Mouse (Mus musculus): Measurements from ENCODE around the gene Atf4. TPM values are rescaled to one million over a fixed set of nuclear protein-coding genes. Genes with fewer than 3 reads are reported as not detected.

The Atf4 gene
- total RNA-seq (2022): 100 to 1,000 TPM; 130 to 146 (median 141) TPM

DNA sequence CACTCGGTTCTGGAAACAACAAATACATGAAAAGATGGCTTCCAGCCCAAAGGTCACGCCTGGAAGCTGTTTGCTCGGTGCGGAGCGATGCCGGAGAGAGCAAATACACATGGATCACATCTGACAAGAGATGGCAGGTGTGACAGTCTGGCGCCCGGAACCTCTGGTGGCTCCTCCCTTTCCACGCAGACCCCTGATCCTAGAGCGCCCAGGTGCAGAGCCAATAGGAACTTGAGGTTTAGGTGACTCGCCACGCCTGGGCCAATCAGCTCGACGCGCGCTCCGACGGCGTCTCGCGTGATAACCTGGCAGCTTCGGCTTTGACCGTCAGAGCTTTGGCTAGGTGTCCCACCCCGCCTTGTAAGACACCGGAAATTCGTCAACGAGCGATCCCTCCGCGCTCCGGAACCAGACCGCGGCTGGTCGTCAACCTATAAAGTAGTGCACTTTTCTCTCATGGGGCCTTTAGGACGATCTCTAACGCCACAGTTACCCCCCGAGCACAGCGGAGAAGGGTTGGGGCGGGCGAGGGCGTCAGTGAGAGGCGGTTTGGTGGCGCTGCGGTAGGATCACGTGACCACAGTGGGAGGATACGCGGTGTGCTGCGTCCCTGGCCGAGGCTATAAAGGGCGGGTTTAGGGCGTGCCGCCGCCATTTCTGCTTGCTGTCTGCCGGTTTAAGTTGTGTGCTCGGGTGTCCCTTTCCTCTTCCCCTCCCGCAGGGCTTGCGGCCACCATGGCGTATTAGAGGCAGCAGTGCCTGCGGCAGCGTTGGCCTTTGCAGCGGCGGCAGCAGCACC lies at the start of gene Atf4:
Gene Atf4, plus strand, starts transcription at position 338 of the 799 bp plus-strand sequence.
- DNase-seq (ENCODE audit: low spot score in 2 of 2): peak; percentile 97 to 99

GRCm38 (mm10) chr15:80206057-80206565 lies 48.9 kb upstream of the Atf4 start:
- DNase-seq (ENCODE audit: low spot score in 2 of 2): no peak

GRCm38 (mm10) chr15:80208446-80208845 lies 46.5 kb upstream of the Atf4 start:
- DNase-seq (ENCODE audit: low spot score in 2 of 2): no peak

DNA sequence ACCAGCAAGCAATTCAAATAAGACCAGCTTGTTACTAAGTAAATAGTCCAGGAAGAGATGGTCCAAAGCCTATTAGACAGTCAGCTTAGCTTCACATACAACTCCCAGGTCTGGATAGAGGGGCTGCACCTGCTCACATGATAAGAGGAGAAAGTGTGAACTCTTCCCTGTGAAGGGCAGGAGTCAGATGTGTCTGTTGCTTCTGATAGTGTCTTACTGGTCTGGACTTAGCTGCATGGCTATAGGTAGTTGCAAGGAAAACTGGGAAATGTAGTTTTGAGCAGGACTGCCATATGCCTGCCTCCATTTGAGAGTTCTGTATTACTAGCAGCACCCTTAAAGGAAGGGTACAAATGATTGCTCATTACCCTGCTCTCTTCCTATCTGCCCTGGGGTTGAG lies 41.3 kb upstream of the Atf4 start:
- no peak for DNase-seq (ENCODE audit: low spot score in 2 of 2)

DNA sequence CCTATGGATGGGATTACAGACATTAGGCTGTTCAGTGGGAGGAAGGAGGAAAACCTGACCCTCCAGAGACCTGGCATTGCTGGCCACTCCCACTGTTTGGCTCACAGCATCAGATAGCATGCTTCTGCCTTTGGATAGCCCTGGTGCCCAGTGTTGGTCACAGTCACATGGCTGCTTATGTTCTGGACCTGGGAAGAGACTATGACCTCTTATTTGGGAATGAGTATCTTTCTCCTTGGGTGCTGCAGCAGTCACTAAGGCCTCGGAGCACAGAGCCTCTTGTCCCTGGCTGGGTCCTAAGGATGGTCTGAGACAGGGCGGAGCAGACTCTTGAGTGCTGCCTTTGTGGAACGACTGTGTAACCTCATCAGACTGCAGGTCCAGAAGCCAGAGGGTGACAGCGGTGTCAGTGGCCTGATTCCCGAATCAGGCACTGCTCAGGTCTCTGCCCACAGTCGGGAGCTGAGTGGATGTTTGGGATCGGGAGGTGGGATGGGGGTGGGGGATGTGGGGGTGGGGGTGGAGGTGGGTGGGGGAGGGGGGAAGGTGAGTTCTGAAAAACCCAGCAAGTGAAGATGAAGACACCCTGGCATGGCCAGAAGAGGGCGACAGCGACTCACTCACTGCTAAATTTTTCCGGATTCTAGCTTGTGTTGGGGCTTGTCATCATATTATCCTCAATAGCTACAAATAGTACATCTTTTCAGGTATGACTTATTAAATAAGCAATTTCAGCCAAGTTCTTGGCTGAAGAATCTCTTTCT lies 39.1 kb upstream of the Atf4 start:
- DNase-seq (ENCODE audit: low spot score in 2 of 2): no peak

DNA sequence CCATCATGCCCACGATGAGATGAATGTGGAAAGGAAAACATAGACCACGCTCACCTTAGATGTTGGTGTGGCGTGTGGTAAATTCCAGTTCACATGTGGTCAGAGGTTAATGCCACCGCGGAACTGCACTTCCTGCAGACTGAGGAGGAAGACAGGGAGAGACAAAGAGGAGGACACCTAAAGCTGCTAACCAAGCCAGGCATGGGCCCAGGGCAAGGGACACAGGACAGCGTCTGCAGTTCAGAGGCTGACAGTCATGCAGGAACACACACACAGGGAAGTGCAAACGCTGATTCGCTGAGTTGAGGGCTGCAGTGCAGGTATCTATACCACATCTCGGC lies 38.5 kb upstream of the Atf4 start:
- DNase-seq (ENCODE audit: low spot score in 2 of 2): no peak

DNA sequence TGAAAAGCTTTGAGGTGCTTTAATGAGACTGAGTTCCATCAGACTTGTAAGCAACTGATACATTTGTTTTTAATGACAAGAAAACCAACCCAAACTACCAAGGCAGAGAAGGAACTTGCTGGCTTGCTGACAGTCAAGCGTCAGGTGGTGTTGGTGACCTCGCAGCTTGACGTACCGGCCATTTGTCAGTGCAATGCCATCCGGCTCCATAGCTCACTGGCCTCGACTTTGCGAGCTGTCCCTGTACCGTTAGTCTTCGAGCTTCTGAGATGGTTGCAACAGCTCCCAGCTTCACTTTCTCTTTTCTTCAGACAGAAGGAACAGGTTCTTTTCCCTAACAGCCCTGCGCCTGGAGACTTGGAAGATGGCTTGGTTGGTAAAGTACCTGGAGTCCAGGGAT lies 37.5 kb upstream of the Atf4 start:
- no peak for DNase-seq (ENCODE audit: low spot score in 2 of 2)

- DNase-seq (ENCODE audit: low spot score in 2 of 2): no peak
These were observed 35.8 kb upstream of the Atf4 start for GRCm38 (mm10) chr15:80219211-80219610.

- no peak for DNase-seq (ENCODE audit: low spot score in 2 of 2)
These were observed 35.0 kb upstream of the Atf4 start for GRCm38 (mm10) chr15:80219705-80220657.

DNA sequence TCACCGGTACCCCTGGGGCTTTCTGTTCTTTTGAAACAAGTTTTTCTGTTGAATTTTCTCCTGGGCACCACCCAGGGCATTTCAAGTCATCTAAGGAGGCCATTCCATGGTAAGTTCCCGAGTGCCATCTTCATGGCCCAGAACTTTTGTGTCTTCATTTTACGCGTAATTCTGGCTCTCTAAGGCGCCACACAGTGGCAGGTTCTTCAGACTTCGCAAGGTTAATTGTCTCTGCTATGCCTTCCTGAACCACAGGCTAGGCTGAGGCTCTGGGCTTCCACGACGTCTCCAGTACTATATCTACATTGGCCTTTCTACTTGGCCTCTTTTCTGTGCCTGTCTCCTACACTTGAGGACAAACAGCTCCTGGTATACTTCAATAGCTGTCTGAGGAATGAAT lies 34.0 kb upstream of the Atf4 start:
- DNase-seq (ENCODE audit: low spot score in 2 of 2): no peak

DNA sequence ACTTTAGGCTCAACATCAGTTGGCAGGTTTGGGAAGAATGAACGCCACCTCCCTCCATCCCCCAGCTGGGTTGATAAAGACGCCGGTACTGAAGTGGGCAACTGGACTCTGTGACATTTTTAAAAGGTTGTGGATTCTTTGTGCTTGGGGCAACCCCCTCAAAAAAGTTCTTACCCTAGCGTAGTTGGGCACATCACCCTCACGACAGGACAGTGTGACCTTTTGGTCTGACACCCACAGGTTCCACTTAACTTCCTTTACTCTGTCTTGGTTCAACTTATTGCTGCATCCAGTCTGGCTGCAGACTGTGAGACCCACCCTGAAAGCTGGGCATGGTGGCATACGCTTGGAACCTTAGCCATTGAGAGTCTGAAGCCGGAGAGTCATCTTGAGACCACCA lies 31.2 kb upstream of the Atf4 start:
- no peak for DNase-seq (ENCODE audit: low spot score in 2 of 2)

- peak; percentile 26 to 41 for DNase-seq (ENCODE audit: low spot score in 2 of 2)
These were observed 29.8 kb upstream of the Atf4 start for GRCm38 (mm10) chr15:80225208-80225607.

- no peak for DNase-seq (ENCODE audit: low spot score in 2 of 2)
These were observed 29.2 kb upstream of the Atf4 start for GRCm38 (mm10) chr15:80225796-80226195.

- no peak for DNase-seq (ENCODE audit: low spot score in 2 of 2)
These were observed 26.7 kb upstream of the Atf4 start for GRCm38 (mm10) chr15:80228071-80228800.

DNA sequence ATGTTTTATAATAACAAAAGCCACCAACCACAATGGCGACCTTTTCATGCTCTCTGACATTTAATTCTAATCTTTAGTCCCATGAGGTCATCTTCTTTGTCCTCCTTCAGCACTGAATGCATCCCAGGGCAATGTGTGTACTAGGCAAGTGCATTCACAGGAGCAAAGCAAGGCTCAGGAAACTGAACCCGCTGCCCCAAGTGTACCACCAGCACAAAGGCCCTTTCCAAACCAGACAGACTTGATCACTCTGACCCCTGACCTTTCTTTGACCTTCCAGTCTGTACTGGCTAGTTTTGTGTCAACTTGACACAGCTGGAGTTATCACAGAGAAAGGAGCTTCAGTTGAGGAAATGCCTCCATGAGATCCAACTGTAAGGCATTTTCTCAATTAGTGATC lies 22.7 kb upstream of the Atf4 start:
- DNase-seq (ENCODE audit: low spot score in 2 of 2): no peak

- DNase-seq (ENCODE audit: low spot score in 2 of 2): no peak
These were observed 21.9 kb upstream of the Atf4 start for GRCm38 (mm10) chr15:80233053-80233452.

DNA sequence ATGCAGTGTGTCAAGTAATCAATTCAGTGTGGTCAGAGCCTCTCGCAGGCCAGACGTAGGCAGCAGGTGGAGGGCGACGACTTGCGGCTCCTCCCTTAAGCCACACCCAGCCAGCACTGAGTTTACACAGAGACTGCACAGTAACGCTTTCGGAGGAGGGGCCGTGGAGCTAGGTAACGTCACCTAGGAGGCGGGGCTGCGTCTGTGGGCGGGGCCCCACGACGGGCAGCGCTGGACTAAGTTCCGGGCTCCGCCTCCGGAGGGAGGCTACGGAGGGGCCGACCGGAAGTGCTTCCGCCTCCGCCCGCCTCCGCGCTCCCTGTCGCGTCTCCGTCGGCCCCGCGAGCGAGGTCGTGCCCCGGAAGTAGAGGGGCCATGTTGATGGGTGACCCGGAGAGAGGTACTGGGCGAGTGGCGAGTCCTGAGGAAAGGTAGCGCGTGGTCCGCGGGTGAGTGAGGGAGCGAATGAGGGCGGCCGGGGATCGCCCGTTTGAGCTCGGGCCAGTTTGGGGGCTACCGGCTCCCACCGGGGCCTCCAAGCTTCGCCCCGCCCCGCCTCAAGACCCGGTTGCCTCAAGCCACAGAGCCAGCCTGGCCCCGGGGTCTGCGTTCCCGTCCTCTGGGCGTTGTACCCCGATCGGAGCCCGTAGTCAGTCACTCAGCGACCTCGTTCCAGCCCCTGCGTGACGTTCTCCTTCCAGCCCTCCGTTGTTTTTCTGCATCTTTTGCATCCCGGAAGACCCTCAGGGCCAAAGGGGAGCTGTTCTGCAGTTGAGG lies 21.1 kb upstream of the Atf4 start, which contains the start of gene Mief1:
Gene Mief1, plus strand, starts transcription at position 286 of the 777 bp plus-strand sequence.
- peak; percentile 98 for DNase-seq (ENCODE audit: low spot score in 2 of 2)

DNA sequence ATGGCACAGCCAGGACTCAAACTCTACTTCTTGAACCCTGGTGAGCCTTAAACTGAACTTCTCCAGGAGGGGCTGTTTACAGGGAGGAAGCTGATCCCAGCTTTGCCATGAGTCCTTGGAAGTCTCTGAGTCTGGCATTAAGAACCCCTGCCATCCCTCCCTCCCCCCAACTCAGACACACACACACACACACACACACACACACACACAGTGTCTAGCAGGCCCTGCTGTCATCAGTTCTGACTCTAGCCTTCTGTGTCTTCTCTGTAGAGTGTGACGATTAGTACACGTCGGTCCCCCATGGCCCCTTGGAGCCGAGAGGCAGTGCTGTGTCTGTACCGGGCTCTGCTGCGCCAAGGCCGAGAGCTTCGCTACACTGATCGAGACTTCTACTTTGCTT lies 19.4 kb upstream of the Atf4 start, which contains the start of gene AC140267.1:
Gene AC140267.1, plus strand, starts transcription at position 301 of the 400 bp plus-strand sequence.
- no peak for DNase-seq (ENCODE audit: low spot score in 2 of 2)

DNA sequence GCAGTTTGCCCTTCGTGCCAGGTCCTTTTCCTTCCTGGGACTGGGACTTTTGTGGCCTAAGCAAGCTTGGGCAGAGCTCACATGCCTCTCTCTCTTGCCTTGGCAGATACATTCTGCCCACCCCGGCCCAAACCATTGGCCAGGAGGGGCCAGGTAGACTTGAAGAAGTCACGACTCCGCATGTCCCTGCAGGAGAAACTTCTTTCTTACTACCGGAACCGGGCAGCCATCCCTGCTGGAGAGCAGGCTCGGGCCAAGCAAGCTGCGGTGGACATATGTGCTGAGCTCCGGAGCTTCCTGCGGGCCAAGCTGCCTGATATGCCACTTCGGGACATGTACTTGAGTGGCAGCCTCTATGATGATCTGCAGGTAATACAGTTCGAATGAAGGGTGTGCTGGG lies 6.8 kb upstream of the Atf4 start:
- no peak for DNase-seq (ENCODE audit: low spot score in 2 of 2)

DNA sequence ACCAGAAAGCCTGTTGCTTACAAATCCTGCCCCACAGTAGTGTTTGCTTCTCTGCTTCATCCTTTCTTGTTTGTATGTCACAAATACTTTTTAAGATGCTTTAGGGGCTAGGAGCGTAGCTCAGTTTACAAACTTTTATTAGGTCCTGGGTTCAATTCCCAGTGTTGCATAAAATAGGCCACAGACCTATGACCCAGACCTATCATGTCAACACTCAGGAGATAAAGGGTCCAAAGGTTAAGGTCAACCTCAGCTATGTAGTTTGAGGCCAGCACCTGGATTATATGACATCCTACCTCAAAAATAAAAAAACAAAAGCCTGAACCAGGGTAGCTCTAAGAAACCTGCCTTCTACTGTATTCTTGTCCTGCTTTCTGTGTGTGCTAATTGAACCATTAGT lies 6.4 kb upstream of the Atf4 start:
- no peak for DNase-seq (ENCODE audit: low spot score in 2 of 2)
